Mouse (Mus musculus): ENCODE data around the gene Nr6a1.

- TF ChIP-seq POLR2A (IDR thresholded peaks at IDR 0.05; ENCODE audit: control insufficient read depth, extremely low read depth, insufficient read depth, low read length, poor library complexity) (no peak), CTCF (IDR thresholded peaks at IDR 0.05; ENCODE audit: borderline replicate concordance, control insufficient read depth, extremely low read depth, insufficient read depth, low read length, poor library complexity) (no peak)
These were observed 220.8 kb downstream of the Nr6a1 start for GRCm38 (mm10) chr2:38706661-38707060.
